Comparison of ENCODE assay signal across 10 mouse cellular contexts in the genomic region with DNA sequence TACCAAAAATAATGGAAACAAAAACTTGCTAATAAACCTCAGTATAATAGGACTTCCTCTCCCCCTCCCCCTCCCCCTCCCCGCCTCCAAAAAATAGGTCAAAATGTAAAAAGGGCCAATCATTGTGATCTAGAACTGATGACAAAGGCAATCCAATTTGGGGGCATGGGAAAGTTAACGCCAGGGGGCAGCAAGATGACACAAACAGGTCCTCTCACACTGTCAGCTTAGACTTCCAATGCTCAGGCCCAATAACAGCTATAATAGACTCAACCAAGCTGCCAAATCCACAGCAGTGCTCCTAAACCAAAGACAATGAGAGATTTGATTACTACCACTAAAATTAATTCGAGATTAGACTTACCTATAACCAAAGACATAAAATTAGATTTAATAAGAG. TPM values are rescaled to one million over a fixed set of nuclear protein-coding genes. Genes with fewer than 3 reads are reported as not detected.
DNase-seq lines count a peak whose midpoint lies in the region; ATAC-seq lines count a peak whose summit lies in the region.
"Had no signal": no experiment of that assay in that cellular context is flagged by ENCODE, and none has a peak within 500 bp of the region (broad histone marks: within the 10 kb centered on the region; RNA-seq: fewer than 3 reads in every experiment).

No protein-coding gene starts in this region.

- no peak overlapping the region for H3K9ac ChIP-seq in limb, embryonic 11.5 days (ENCODE audit: low read length)
- H3K9ac ChIP-seq: hindbrain, embryonic 15.5 days had no signal

- peak; percentile 69 for DNase-seq in 416B (ENCODE audit: low read depth)
- DNase-seq in CD8-positive naive resting alpha-beta T cell, adult 2 months (ENCODE audit: low read depth in 2 of 2, low spot score in 2 of 2): peak; percentile 6 to 32
- DNase-seq in c-Kit-positive CD71-negative TER-119-negative erythroid progenitor cells, embryonic 14.5 days (ENCODE audit: low read depth): peak; percentile 25
- peak; percentile 3 to 10 for DNase-seq in frontal cortex, postnatal 14 days (ENCODE audit: low spot score in 2 of 2)
- DNase-seq in kidney, adult 9 months: peak; percentile 81
- DNase-seq in limb, embryonic 11.5 days (ENCODE audit: low spot score): peak; percentile 20
- DNase-seq in right cerebral cortex, postnatal 14 days: peak; percentile 22
- no peak for DNase-seq in forebrain, embryonic 10.5 days (ENCODE audit: extremely low spot score, low spot score)

- H3K4me3 ChIP-seq in limb, embryonic 11.5 days (ENCODE audit: low read depth, low read length): no peak overlapping the region
- H3K4me3 ChIP-seq in forebrain, embryonic 10.5 days: no peak overlapping the region
- H3K4me3 ChIP-seq: hindbrain, embryonic 15.5 days had no signal

- no peaks in the 10 kb centered on the region for H3K36me3 ChIP-seq in limb, embryonic 11.5 days (ENCODE audit: control insufficient read depth, insufficient read depth, low read length)
- no peaks in the 10 kb centered on the region for H3K36me3 ChIP-seq in forebrain, embryonic 10.5 days (replicated peaks)
- H3K36me3 ChIP-seq: hindbrain, embryonic 15.5 days had no signal

- no peaks in the 10 kb centered on the region for H3K9me3 ChIP-seq in limb, embryonic 11.5 days (ENCODE audit: control insufficient read depth, low read length)
- no peaks in the 10 kb centered on the region for H3K9me3 ChIP-seq in forebrain, embryonic 10.5 days
- H3K9me3 ChIP-seq: hindbrain, embryonic 15.5 days had no signal

- no peak overlapping the region for H3K4me2 ChIP-seq in limb, embryonic 11.5 days (ENCODE audit: low read depth, severe bottlenecking)
- H3K4me2 ChIP-seq: hindbrain, embryonic 15.5 days had no signal

- WGBS in limb, embryonic 11.5 days: 25% methylated on average over 3 of the region's 3 CpGs
- WGBS in forebrain, embryonic 10.5 days: 28% methylated on average over 3 of the region's 3 CpGs

- no peaks in the 10 kb centered on the region for H3K27me3 ChIP-seq in limb, embryonic 11.5 days (ENCODE audit: control insufficient read depth, insufficient read depth, low read length)
- no peaks in the 10 kb centered on the region for H3K27me3 ChIP-seq in forebrain, embryonic 10.5 days (ENCODE audit: poor library complexity, severe bottlenecking)
- H3K27me3 ChIP-seq: hindbrain, embryonic 15.5 days had no signal

- ATAC-seq in limb, embryonic 11.5 days (ENCODE audit: insufficient number of reproducible peaks, low FRiP score, low TSS enrichment, low read depth): no peak

- no peaks in the 10 kb centered on the region for H3K4me1 ChIP-seq in limb, embryonic 11.5 days (ENCODE audit: control insufficient read depth, insufficient read depth, low read length)
- H3K4me1 ChIP-seq in forebrain, embryonic 10.5 days: no peaks in the 10 kb centered on the region
- H3K4me1 ChIP-seq: hindbrain, embryonic 15.5 days had no signal

- no peak overlapping the region for H3K27ac ChIP-seq in limb, embryonic 11.5 days (replicated peaks; ENCODE audit: low read depth, low read length)
- H3K27ac ChIP-seq in forebrain, embryonic 10.5 days: no peak overlapping the region
- H3K27ac ChIP-seq: hindbrain, embryonic 15.5 days had no signal

RNA-seq across cellular contexts. Expression of gene Cldn34b2, which starts 16.5 kb away (rescaled TPM):
- not detected in 2 replicates for polyA plus RNA-seq in limb, embryonic 11.5 days (2014; fragmentation: Nextera tagmentation; extraction: Ambion mirVana)
- polyA plus RNA-seq in forebrain, embryonic 10.5 days (2016; fragmentation: Nextera tagmentation; extraction: Ambion mirVana): not detected in 2 replicates
- polyA plus RNA-seq: hindbrain, embryonic 15.5 days; stomach, embryonic 16.5 days had no signal

RNA-seq across cellular contexts. Expression of gene Magea2, which starts 51.3 kb away (rescaled TPM):
- polyA plus RNA-seq in limb, embryonic 11.5 days (2014; fragmentation: Nextera tagmentation; extraction: Ambion mirVana): not detected in 2 replicates
- not detected in 2 replicates for polyA plus RNA-seq in forebrain, embryonic 10.5 days (2016; fragmentation: Nextera tagmentation; extraction: Ambion mirVana)
- polyA plus RNA-seq: hindbrain, embryonic 15.5 days; stomach, embryonic 16.5 days had no signal

RNA-seq across cellular contexts. Expression of gene Magea1, which starts 55.1 kb away (rescaled TPM):
- not detected in 2 replicates for polyA plus RNA-seq in limb, embryonic 11.5 days (2014; fragmentation: Nextera tagmentation; extraction: Ambion mirVana)
- not detected in 2 replicates for polyA plus RNA-seq in forebrain, embryonic 10.5 days (2016; fragmentation: Nextera tagmentation; extraction: Ambion mirVana)
- polyA plus RNA-seq: hindbrain, embryonic 15.5 days; stomach, embryonic 16.5 days had no signal
